Mouse (Mus musculus): Measurements from ENCODE around the gene Fbrsl1. TPM values are rescaled to one million over a fixed set of nuclear protein-coding genes. Genes with fewer than 3 reads are reported as not detected.

The Fbrsl1 gene
- polyA plus RNA-seq, 1 experiment from 2014 or later: 9.8 TPM

DNA sequence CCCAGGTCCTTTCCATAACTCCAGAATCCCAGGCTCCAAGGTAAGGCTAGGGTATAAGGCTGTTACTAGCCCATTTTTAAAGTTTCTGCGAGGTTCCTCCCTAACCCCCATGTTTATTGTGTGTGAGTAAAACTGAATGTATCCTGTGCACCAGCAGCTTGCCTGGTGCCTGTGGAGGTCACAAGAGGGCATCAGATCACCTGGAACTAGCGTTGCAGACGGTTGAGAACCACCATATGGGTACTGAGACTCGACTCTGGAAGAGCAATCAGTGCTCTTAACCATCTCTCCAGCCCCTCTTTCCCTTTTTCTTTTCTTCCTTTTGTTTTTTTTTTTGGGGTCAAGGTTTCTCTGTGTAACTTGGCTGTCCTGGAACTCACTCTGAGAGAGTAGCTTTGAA, 68.5 kb downstream of the Fbrsl1 start:
- Histone ChIP-seq H3K4me1 (no peaks in the 10 kb centered on the region), H3K4me3 (no peak overlapping the region), H3K27ac (no peak overlapping the region), H3K9me3 (replicated peaks) (no peaks in the 10 kb centered on the region), H3K27me3 (replicated peaks) (peaks cover 5% of the 10 kb centered on the region), H3K36me3 (peaks cover 38% of the 10 kb centered on the region), H3K4me2 (no peak overlapping the region), H3K9ac (no peak overlapping the region)
- WGBS (ENCODE audit: insufficient replicate concordance): 67% methylated on average over 4 of the region's 4 CpGs
- no peak for ATAC-seq

DNA sequence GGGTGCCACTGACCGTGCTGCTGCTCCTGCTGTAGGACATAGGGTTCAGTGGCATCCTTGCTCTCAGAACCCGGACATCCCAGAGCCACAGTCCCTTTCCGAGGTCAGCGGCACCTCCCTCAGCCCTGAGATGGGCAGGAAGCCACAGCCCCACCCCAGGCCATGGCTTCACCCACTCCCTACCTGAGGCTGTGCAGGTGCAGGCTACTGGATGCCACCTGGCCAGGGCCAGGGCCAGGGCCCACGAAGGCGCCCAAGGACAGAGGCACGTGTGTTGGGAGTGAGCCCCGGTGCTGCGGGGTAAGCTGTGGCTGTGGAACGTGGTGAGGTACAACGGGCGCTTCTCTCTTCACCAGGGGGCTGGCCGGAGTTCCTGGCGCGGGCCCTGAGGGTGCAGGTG, 69.2 kb downstream of the Fbrsl1 start:
- H3K4me1 ChIP-seq: no peaks in the 10 kb centered on the region
- H3K9ac ChIP-seq: no peak overlapping the region
- no peaks in the 10 kb centered on the region; the same call in 1 of the 2 replicates for H3K27me3 ChIP-seq (replicated peaks)
- H3K4me2 ChIP-seq: no peak overlapping the region
- WGBS (ENCODE audit: insufficient replicate concordance): 85% methylated on average over 15 of the region's 15 CpGs
- H3K36me3 ChIP-seq: peaks cover 41% of the 10 kb centered on the region
- H3K4me3 ChIP-seq: no peak overlapping the region
- H3K9me3 ChIP-seq (replicated peaks): no peaks in the 10 kb centered on the region
- no peak overlapping the region for H3K27ac ChIP-seq
- ATAC-seq: no peak

DNA sequence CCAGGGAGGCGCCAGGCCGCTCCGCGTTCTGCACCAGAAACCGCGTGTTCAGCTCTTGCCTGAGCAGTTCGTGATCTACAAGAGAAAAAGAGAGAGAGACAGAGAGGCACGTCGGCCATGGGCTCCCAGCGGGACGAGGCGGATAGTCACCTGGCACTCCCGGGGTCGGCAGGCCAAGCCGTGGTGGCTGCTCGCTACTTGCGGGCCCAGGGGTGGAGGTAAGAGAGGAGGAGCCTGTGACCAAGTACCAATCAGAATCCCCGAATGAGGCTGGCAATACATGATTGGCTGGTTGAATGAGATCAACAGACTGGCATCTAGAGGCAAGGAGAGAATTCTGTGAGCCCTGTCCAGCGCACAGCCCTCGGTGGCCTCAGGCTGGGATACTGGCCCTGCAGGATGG, 70.1 kb downstream of the Fbrsl1 start:
- Histone ChIP-seq H3K27me3 (replicated peaks) (no peaks in the 10 kb centered on the region), H3K4me1 (no peaks in the 10 kb centered on the region), H3K9me3 (replicated peaks) (no peaks in the 10 kb centered on the region), H3K9ac (no peak overlapping the region), H3K36me3 (peaks cover 41% of the 10 kb centered on the region), H3K27ac (no peak overlapping the region), H3K4me2 (no peak overlapping the region), H3K4me3 (no peak overlapping the region)
- WGBS (ENCODE audit: insufficient replicate concordance): 59% methylated on average over 20 of the region's 20 CpGs
- peak; percentile 20; the same call in 1 of the 2 replicates for ATAC-seq

DNA sequence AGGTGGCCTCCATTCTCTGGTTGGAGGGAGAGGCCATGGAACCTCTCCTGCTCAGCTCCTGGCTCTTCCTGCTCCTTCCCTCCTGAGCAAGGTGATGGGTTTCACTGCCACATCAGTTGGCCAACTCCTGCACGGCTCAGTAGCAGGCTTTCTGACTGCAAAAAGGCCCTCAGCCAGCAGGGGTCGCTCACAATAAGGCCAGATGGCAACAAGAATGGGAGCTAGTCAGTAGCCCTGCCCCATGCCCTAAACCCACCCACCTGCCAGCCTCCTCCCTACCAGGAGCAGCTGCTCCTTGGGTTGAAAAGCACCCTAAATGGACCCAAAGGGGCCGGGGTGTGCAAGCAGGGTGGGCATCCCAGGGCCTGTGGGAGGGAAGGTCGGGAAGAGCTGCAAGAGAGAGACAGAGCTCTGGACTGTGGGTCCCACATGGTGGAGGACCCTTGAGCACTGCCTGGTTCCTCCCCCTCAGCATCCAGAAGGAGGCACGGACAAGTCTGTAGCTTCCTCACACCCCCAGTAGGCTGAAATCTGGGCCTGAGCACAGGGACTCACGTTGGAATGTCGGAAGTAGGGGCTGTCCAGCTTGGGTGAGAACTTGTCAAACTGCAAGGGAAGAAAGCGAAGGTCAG, 71.4 kb downstream of the Fbrsl1 start:
- H3K27me3 ChIP-seq (replicated peaks): no peaks in the 10 kb centered on the region

DNA sequence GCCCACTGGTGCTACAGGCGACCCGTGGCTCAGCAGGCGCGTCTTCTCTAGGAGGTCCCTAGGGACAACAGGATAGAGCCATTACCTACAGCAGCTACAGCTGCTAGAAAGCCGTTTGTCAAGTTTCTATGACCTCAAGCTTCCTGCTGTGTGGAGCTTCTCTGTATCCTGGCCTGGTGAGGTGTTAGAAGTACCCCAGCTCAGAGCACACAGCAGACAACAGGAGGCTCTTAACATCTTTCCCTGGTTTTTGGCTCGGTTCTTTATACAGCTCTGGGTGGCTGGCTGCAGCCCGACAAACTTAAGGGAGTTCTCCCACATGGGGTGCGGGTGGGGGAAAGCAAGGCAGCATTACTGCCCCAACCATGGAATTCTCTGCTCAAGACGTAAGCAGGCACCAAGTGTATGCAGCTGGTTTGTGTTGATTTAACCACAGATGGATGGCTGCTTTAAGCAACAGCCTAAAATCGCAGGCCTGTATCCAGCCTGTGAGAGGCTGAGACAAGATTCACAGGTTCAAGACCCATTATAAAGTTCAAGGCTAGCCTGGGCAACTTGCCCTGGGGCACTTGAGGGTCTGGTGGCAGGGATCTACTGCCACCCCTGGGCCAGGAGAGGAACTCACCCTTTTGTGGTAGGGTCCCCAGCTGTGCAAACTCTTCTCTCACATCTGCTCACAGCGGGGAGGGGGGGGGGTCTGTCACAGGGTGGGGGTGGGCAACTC, 84.3 kb downstream of the Fbrsl1 start:
- Histone ChIP-seq H3K9me3 (replicated peaks) (no peaks in the 10 kb centered on the region), H3K36me3 (peaks cover 11% of the 10 kb centered on the region), H3K27me3 (replicated peaks) (peaks cover 39% of the 10 kb centered on the region), H3K27ac (no peak overlapping the region), H3K9ac (no peak overlapping the region; the same call in 1 of the 2 replicates), H3K4me3 (peak overlapping the region; percentile 51), H3K4me2 (peak overlapping the region; percentile 85), H3K4me1 (peaks cover 11% of the 10 kb centered on the region)
- 59% methylated on average over 11 of the region's 11 CpGs for WGBS (ENCODE audit: insufficient replicate concordance)
- no peak for ATAC-seq

More for the DNA sequence above, 71.4 kb downstream of the Fbrsl1 start:
- no peak overlapping the region for H3K4me2 ChIP-seq
- ATAC-seq: peak; percentile 52; the same call in 1 of the 2 replicates
- H3K9ac ChIP-seq: no peak overlapping the region
- H3K4me3 ChIP-seq: no peak overlapping the region
- peaks cover 41% of the 10 kb centered on the region for H3K36me3 ChIP-seq
- no peaks in the 10 kb centered on the region for H3K4me1 ChIP-seq
- WGBS (ENCODE audit: insufficient replicate concordance): 52% methylated on average over 8 of the region's 8 CpGs
- H3K9me3 ChIP-seq (replicated peaks): no peaks in the 10 kb centered on the region
- no peak overlapping the region for H3K27ac ChIP-seq

DNA sequence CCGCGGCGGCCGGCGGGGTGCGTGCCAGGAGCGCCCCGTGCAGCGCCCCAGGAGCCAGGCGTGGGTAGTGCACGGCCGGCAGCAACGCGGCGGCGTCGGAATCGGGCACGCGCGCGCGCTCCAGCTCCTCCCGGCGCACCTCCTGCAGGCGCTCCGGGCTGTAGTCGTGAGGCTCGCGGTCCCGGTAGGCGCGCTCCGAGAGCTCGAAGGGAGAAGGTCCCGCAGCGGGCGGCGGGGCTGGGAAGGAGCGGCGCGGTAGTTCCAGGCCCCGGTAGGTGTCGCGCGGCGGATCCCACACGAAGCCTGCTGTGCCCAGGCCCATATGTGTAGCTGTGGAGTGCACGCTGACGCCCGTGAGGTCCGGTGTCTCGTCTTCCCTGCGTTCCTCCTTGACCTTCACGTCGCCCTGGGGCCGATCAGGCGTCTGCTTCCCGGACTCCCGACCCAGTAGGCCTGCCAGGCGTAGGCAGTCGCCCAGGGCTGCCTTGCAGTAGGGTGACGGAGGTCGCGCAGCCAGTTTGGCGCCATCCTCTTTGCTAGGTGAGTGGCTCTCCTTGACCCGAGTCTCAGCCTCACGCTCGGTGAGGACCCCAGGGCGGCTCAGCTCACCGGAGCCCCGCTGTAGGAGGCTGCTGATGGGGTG, 85.0 kb downstream of the Fbrsl1 start:
- no peaks in the 10 kb centered on the region for H3K9me3 ChIP-seq (replicated peaks)
- H3K4me2 ChIP-seq: peak overlapping the region; percentile 85
- peaks cover 39% of the 10 kb centered on the region for H3K27me3 ChIP-seq (replicated peaks)
- H3K4me3 ChIP-seq: peak overlapping the region; percentile 51
- 5% methylated on average over 61 of the region's 72 CpGs for WGBS (ENCODE audit: insufficient replicate concordance)
- peak overlapping the region; percentile 53 for H3K9ac ChIP-seq
- H3K27ac ChIP-seq: no peak overlapping the region
- ATAC-seq: peak; percentile 73
- peaks cover 11% of the 10 kb centered on the region for H3K4me1 ChIP-seq
- peaks cover 11% of the 10 kb centered on the region for H3K36me3 ChIP-seq

DNA sequence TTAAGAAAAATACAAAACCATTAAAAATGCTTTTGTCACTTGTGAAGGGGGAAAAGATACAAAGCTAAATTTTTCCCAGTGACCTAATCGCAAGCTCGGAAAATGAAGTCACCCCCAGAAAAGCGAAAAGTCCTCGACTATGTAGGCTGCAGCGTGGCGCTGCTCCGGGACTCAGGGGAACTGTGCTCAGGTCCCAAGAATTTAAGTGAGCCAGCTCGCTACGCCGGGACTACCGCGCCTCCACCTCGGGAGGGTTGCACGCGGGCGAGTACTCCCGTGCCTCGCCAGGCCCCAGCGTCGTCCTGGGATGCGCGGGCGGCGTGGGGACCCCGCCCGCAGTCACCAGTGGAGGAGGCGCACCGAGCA, 85.5 kb downstream of the Fbrsl1 start:
- Histone ChIP-seq H3K36me3 (peaks cover 8% of the 10 kb centered on the region), H3K4me1 (peaks cover 11% of the 10 kb centered on the region), H3K9ac (peak overlapping the region; percentile 53; the same call in 1 of the 2 replicates), H3K27me3 (replicated peaks) (peaks cover 39% of the 10 kb centered on the region), H3K9me3 (replicated peaks) (no peaks in the 10 kb centered on the region), H3K4me2 (peak overlapping the region; percentile 85), H3K4me3 (peak overlapping the region; percentile 51), H3K27ac (no peak overlapping the region)
- 1% methylated on average over 28 of the region's 28 CpGs for WGBS (ENCODE audit: insufficient replicate concordance)
- peak; percentile 44 for ATAC-seq

DNA sequence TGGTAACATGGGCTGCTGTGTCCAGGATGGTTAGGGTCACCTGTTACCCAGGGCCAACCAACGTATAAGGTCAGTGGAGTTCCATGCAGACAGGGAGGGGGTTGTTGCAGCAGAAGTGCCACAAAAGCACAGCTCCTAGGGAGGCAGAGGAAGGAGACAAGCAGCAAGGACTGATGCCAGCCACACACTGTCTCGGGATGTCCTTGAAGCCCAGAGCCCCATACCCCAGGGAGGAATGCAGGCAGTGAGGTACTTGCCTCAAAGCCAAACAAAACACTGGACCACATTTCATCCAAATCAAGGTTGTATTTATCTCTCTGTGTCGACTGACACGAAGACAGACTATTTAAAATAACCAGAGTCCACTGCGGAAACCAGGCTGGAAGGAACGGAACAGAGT, 86.8 kb downstream of the Fbrsl1 start:
- Histone ChIP-seq H3K27ac (no peak overlapping the region), H3K36me3 (no peaks in the 10 kb centered on the region), H3K4me1 (peaks cover 11% of the 10 kb centered on the region), H3K4me3 (no peak overlapping the region), H3K27me3 (replicated peaks) (peaks cover 39% of the 10 kb centered on the region), H3K9ac (no peak overlapping the region), H3K9me3 (replicated peaks) (no peaks in the 10 kb centered on the region), H3K4me2 (no peak overlapping the region)
- no peak for ATAC-seq
- WGBS (ENCODE audit: insufficient replicate concordance): 79% methylated on average over 6 of the region's 6 CpGs

DNA sequence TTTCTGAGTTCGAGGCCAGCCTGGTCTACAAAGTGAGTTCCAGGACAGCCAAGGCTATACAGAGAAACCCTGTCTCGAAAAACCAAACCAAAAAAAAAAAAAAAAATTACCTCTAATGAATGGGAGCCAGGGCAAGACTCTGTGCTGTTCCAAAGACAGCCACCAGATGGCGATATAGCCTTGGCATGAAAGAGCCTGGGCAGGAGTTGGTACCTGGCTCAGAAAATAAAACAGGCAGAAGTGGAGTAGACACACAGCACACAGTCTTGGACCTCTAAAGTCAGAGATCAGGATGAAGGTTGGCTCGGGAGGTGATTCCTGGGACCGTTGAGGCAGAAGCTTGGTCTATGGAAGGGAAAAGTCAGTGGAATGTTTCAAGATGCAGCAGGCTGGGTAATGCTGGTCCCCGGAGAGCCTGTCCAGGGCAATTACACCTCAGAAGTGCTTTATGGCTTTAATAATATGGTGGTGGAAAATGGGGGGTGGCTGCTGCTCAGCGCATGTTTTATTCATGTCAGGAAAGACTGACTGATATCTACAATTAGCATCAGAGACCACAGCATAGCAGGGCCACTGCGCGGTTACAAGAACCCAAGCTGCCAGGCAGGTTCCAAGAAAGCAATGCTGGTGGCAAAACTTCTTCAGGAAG, 90.6 kb downstream of the Fbrsl1 start:
- H3K4me1 ChIP-seq: no peaks in the 10 kb centered on the region
- ATAC-seq: no peak

DNA sequence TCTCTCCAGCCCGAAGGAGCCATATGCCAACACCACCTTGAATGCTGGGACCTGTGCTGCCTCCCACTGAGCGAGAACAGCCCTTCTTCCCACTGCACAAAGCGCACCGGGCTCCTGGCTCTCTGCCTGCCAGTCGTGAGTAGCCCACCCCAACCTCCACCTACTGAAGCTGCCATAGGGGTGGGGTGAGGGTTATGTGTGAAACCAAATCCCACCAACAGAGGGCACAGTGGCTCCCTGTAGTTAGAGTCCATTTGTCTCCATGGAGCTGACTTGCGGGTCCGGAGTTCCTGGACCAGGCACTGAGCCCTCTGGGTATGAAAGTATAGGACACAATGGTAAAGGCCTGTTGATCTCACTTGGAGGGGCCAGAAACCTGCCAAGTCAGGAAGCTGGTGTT, 93.6 kb downstream of the Fbrsl1 start:
- Histone ChIP-seq H3K27ac (no peak overlapping the region), H3K27me3 (replicated peaks) (peaks cover 24% of the 10 kb centered on the region), H3K9ac (no peak overlapping the region), H3K9me3 (replicated peaks) (no peaks in the 10 kb centered on the region), H3K4me1 (no peaks in the 10 kb centered on the region), H3K4me2 (no peak overlapping the region), H3K4me3 (no peak overlapping the region), H3K36me3 (no peaks in the 10 kb centered on the region)
- WGBS (ENCODE audit: insufficient replicate concordance): 13% methylated on average over 7 of the region's 7 CpGs
- ATAC-seq: 0 out of 2 replicates have a peak, but pooled peaks have one; percentile 27

More for the DNA sequence above, 90.6 kb downstream of the Fbrsl1 start:
- H3K27ac ChIP-seq: no peak overlapping the region
- no peak overlapping the region for H3K4me3 ChIP-seq
- no peaks in the 10 kb centered on the region for H3K9me3 ChIP-seq (replicated peaks)
- 34% methylated on average over 9 of the region's 9 CpGs for WGBS (ENCODE audit: insufficient replicate concordance)
- no peak overlapping the region for H3K4me2 ChIP-seq
- peaks cover 37% of the 10 kb centered on the region for H3K27me3 ChIP-seq (replicated peaks)
- no peaks in the 10 kb centered on the region for H3K36me3 ChIP-seq
- no peak overlapping the region for H3K9ac ChIP-seq

DNA sequence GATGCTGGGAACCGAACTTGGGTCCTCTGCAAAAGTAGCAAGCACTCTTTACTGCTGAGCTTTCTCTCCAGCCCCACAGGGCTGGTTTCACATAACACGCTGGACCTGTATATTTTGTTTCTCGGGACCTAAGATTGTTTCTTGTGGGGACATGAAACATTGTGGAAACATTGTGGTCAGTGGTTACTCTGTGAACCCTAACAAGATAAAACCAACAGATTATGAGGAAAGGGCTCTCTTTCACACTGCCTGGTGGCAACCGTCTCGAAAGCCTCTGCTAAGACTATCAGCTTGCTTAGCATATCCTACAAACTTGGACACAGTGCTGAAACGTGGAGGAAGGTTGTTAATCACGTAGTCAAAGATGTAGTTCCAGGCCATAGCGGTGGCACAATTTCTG, 101.3 kb downstream of the Fbrsl1 start:
- Histone ChIP-seq H3K27ac (no peak overlapping the region), H3K4me1 (peaks cover 11% of the 10 kb centered on the region), H3K9ac (no peak overlapping the region), H3K4me3 (no peak overlapping the region), H3K36me3 (no peaks in the 10 kb centered on the region), H3K9me3 (replicated peaks) (no peaks in the 10 kb centered on the region), H3K27me3 (replicated peaks) (peaks cover 48% of the 10 kb centered on the region), H3K4me2 (no peak overlapping the region)
- WGBS (ENCODE audit: insufficient replicate concordance): 62% methylated on average over 8 of the region's 8 CpGs
- no peak for ATAC-seq

DNA sequence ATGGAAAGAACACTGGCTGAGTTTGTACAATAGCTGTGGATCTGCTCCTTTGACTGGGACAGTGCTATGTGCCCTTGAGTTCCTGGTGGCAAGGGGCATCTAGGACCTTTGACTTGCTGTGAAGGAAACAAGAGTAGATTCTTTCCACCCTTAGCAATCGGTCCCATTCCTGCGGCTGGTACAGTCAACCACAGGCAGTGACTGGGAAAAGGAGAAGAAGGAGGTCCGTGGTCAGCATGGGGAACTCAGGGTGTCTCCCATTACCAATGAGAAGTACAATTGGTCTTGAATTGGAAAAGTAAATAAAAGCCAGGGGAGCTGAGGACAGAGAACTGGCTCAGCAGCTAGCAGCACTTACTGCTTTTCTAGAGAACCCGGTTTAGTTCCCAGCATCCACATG, 102.8 kb downstream of the Fbrsl1 start:
- no peaks in the 10 kb centered on the region for H3K36me3 ChIP-seq
- H3K27ac ChIP-seq: no peak overlapping the region
- H3K27me3 ChIP-seq (replicated peaks): peaks cover 62% of the 10 kb centered on the region
- no peak for ATAC-seq
- 43% methylated on average over 4 of the region's 4 CpGs for WGBS (ENCODE audit: insufficient replicate concordance)
- no peak overlapping the region for H3K4me3 ChIP-seq
- no peak overlapping the region for H3K9ac ChIP-seq
- no peaks in the 10 kb centered on the region for H3K9me3 ChIP-seq (replicated peaks)
- H3K4me2 ChIP-seq: no peak overlapping the region
- peaks cover 11% of the 10 kb centered on the region for H3K4me1 ChIP-seq

Measured in liver, embryonic 12.5 days (tissue).